Mouse (Mus musculus) lung, adult 10 weeks (tissue): ENCODE results near the gene Slc10a2. TPM values are rescaled to one million over a fixed set of nuclear protein-coding genes. Genes with fewer than 3 reads are reported as not detected.

Experiments
- polyA plus RNA-seq: library from polyadenylated mRNA; stranded (reverse); fragments of 350-450 nt; fragmentation: Illumina TruSeq; extraction: RNeasy Lipid Tissue Mini Kit (QIAGEN cat#74804); gene quantifications from one replicate; pipeline ENCODE4 v1.2.3, GENCODE M21; 2014; ENCODE audit warnings: low read depth, low replicate concordance; ENCODE audit not compliant: insufficient read depth

Slc10a2 gene
- not detected for polyA plus RNA-seq

DNA sequence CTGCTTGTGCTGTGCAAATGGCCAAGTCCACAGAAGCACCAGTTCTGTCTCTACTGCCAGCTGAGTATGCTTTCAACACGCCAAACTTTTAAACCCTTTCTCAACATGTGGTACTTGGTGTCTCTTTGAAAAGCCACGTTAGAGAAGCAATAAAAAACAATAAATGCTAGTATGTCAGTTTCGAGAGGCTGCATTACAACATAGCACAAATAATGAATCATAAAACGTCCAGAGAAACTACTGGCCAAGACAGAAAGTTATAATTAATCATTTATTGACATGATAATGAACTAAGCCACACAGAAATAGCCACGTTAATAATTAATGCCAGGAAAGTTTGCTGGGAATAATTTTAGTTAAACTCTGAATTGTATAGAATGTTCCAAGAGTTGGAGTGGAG, at the start of gene Slc10a2:
Gene Slc10a2, minus strand, starts transcription at position 166 of the 400 bp plus-strand sequence.

